Mouse (Mus musculus) testis, adult 2 months (tissue): ENCODE measurements around the gene Hebp1.

Source experiments
- CTCF ChIP-seq: fragments of 200-500 bp; IDR thresholded peaks from 2 replicates; pipeline ENCODE4 v1.5.1; 2012; ENCODE audit warnings: low read depth, mild to moderate bottlenecking, inconsistent platforms, low read length, moderate library complexity; ENCODE audit not compliant: control insufficient read depth, insufficient read depth, insufficient replicate concordance
- POLR2A ChIP-seq: fragments of 200-500 bp; IDR thresholded peaks from 2 replicates; pipeline ENCODE4 v1.6.1; 2012; ENCODE audit warnings: low read depth, mild to moderate bottlenecking, inconsistent platforms, low read length, moderate library complexity; ENCODE audit not compliant: control insufficient read depth

GRCm38 (mm10) chr6:135107014-135107413, 90.8 kb downstream of the Hebp1 start:
- TF ChIP-seq POLR2A = no peak
- TF ChIP-seq CTCF = no peak
